Mouse (Mus musculus) hindbrain, postnatal 0 days (tissue): Measurements from ENCODE around the gene Syt14. TPM values are rescaled to one million over a fixed set of nuclear protein-coding genes. Genes with fewer than 3 reads are reported as not detected.

Experiments used
- ATAC-seq: fragments of 200-750 bp; cut with Nextera tagmentation; 2 replicates; pipeline ENCODE4 v1.8.0; 2017; ENCODE audit warnings: mild to moderate bottlenecking, moderate TSS enrichment, moderate library complexity
- DNase-seq: peaks from one replicate; pipeline ENCODE4 v3.0.0-alpha.2; 2015; ENCODE audit warnings: low spot score
- H3K27ac ChIP-seq: fragments of 300-500 bp; sonication (generic); 2 replicates; pipeline ENCODE4 v1.5.1; 2014; ENCODE audit warnings: mild to moderate bottlenecking
- H3K27me3 ChIP-seq: fragments of 300-500 bp; sonication (generic); 2 replicates; pipeline ENCODE4 v1.6.1; 2014; ENCODE audit warnings: low read length, mixed read lengths; ENCODE audit not compliant: insufficient read depth
- H3K36me3 ChIP-seq: fragments of 300-500 bp; sonication (generic); 2 replicates; pipeline ENCODE4 v1.6.1; 2014; ENCODE audit warnings: low read length, mixed read lengths; ENCODE audit not compliant: insufficient read depth
- H3K4me1 ChIP-seq: fragments of 300-500 bp; sonication (generic); 2 replicates; pipeline ENCODE4 v1.6.1; 2014; ENCODE audit warnings: antibody characterized with exemption, low read length, mixed read lengths; ENCODE audit not compliant: insufficient read depth
- H3K4me2 ChIP-seq: fragments of 300-500 bp; sonication (generic); 2 replicates; pipeline ENCODE4 v1.6.1; 2014; ENCODE audit warnings: low read depth, mild to moderate bottlenecking, low read length, moderate library complexity, mixed read lengths
- H3K4me3 ChIP-seq: fragments of 300-500 bp; sonication (generic); 2 replicates; pipeline ENCODE4 v1.5.1; 2014; ENCODE audit warnings: low read length
- H3K9ac ChIP-seq: fragments of 300-500 bp; sonication (generic); replicated peaks from 2 replicates; pipeline ENCODE4 v1.6.1; 2014; ENCODE audit warnings: mild to moderate bottlenecking, low read length, moderate library complexity, mixed read lengths
- H3K9me3 ChIP-seq: fragments of 300-500 bp; sonication (generic); 2 replicates; pipeline ENCODE4 v1.6.1; 2016; ENCODE audit warnings: low read length, mixed read lengths
- CTCF ChIP-seq: IDR thresholded peaks from 2 replicates; pipeline ENCODE4 v1.5.1; 2016; ENCODE audit warnings: antibody characterized with exemption, control low read depth, low read depth
- WGBS: fragments of 180-500 bp; shearing (Covaris S2); extraction: QIAGEN DNeasy Blood & Tissue Kit; methylation state at CpG from one replicate; pipeline ENCODE4 v1.1.7; 2014; 5-methylcytosine and 5-hydroxymethylcytosine counted together
- polyA plus RNA-seq: library from polyadenylated mRNA; unstranded; fragments of >200 nt; fragmentation: Nextera tagmentation; extraction: Ambion mirVana; gene quantifications from 2 replicates; pipeline ENCODE4 v1.2.1, GENCODE M21; 2015
- total RNA-seq: library from RNA; depleted of rRNA; stranded (reverse); fragments of >200 nt; gene quantifications from 2 replicates; pipeline ENCODE4 v1.2.3, GENCODE M21; 2014

Gene Syt14
- total and polyA plus RNA-seq, 2 experiments from 2014 or later, result 4.1 to 10.8 TPM

- H3K4me1 ChIP-seq, result 0 out of 2 replicates have a peak, but pooled peaks cover 5% of the 10 kb centered on the region
- 89% methylated on average over 5 of the region's 5 CpGs for WGBS
- ATAC-seq, result no peak
- DNase-seq, result no peak
- H3K27ac ChIP-seq, result no peak overlapping the region
- no peaks in the 10 kb centered on the region for H3K27me3 ChIP-seq
- H3K36me3 ChIP-seq, result no peaks in the 10 kb centered on the region
- no peaks in the 10 kb centered on the region for H3K9me3 ChIP-seq
- H3K4me2 ChIP-seq, result no peak overlapping the region
- no peak for TF ChIP-seq CTCF
- H3K4me3 ChIP-seq, result no peak overlapping the region
- no peak overlapping the region for H3K9ac ChIP-seq
Observed at GRCm38 (mm10) chr1:192857582-192857981, 178.0 kb downstream of the Syt14 start.

GRCm38 (mm10) chr1:192856931-192857330 lies 178.6 kb downstream of the Syt14 start:
- Histone ChIP-seq H3K27ac (no peak overlapping the region), H3K36me3 (no peaks in the 10 kb centered on the region), H3K4me3 (no peak overlapping the region), H3K27me3 (no peaks in the 10 kb centered on the region), H3K4me2 (no peak overlapping the region), H3K9me3 (no peaks in the 10 kb centered on the region), H3K9ac (no peak overlapping the region), H3K4me1 (peaks cover 10% of the 10 kb centered on the region)
- WGBS, result 54% methylated on average over 6 of the region's 6 CpGs
- ATAC-seq, result no peak
- TF ChIP-seq CTCF, result no peak
- DNase-seq, result no peak

GRCm38 (mm10) chr1:192856411-192856810 lies 179.2 kb downstream of the Syt14 start:
- DNase-seq, result no peak
- WGBS, result 26% methylated on average over 10 of the region's 10 CpGs
- H3K27me3 ChIP-seq, result no peaks in the 10 kb centered on the region
- no peak overlapping the region for H3K27ac ChIP-seq
- H3K4me2 ChIP-seq, result peak overlapping the region; percentile 63; the same call in 1 of the 2 replicates
- no peaks in the 10 kb centered on the region for H3K36me3 ChIP-seq
- no peak for TF ChIP-seq CTCF
- H3K4me1 ChIP-seq, result peaks cover 15% of the 10 kb centered on the region
- ATAC-seq, result no peak
- no peak overlapping the region for H3K9ac ChIP-seq
- no peak overlapping the region for H3K4me3 ChIP-seq
- H3K9me3 ChIP-seq, result no peaks in the 10 kb centered on the region

GRCm38 (mm10) chr1:192855474-192856230 lies 179.9 kb downstream of the Syt14 start, which contains the start of gene Sertad4:
Sertad4 (minus strand) TSS chr1:192855756.
- peaks cover 22% of the 10 kb centered on the region for H3K4me1 ChIP-seq
- under 1% methylated on average over 56 of the region's 75 CpGs for WGBS
- ATAC-seq, result peak; percentile 51; the same call in 1 of the 2 replicates

GRCm38 (mm10) chr1:192854819-192855271 lies 180.7 kb downstream of the Syt14 start:
- H3K36me3 ChIP-seq, result 0 out of 2 replicates have a peak, but pooled peaks cover under 1% of the 10 kb centered on the region
- no peaks in the 10 kb centered on the region for H3K27me3 ChIP-seq
- 0% methylated on average over 38 of the region's 45 CpGs for WGBS
- peak; percentile 60 for DNase-seq
- peak overlapping the region; percentile 63 for H3K4me2 ChIP-seq
- no peaks in the 10 kb centered on the region for H3K9me3 ChIP-seq
- no peak for TF ChIP-seq CTCF
- peak overlapping the region; percentile 80 for H3K27ac ChIP-seq
- H3K9ac ChIP-seq, result peak overlapping the region; percentile 84
- peaks cover 23% of the 10 kb centered on the region for H3K4me1 ChIP-seq
- ATAC-seq, result peak; percentile 38
- H3K4me3 ChIP-seq, result peak overlapping the region; percentile 60

More at GRCm38 (mm10) chr1:192855474-192856230, 179.9 kb downstream of the Syt14 start, which contains the start of gene Sertad4:
- Histone ChIP-seq H3K4me2 (peak within 1 kb of the TSS; percentile 63), H3K9me3 (no peaks in the 10 kb centered on the region), H3K27ac (peak within 1 kb of the TSS; percentile 80), H3K9ac (peak within 1 kb of the TSS; percentile 84), H3K27me3 (no peaks in the 10 kb centered on the region), H3K36me3 (no peaks in the 10 kb centered on the region), H3K4me3 (peak within 1 kb of the TSS; percentile 60)
- no peak for TF ChIP-seq CTCF
- DNase-seq, result peak; percentile 79

GRCm38 (mm10) chr1:192853988-192854818 lies 181.4 kb downstream of the Syt14 start:
- WGBS, result 4% methylated on average over 19 of the region's 19 CpGs
- DNase-seq, result no peak
- Histone ChIP-seq H3K27ac (no peak overlapping the region), H3K4me3 (peak overlapping the region; percentile 60), H3K36me3 (peaks cover 7% of the 10 kb centered on the region; the same call in 1 of the 2 replicates), H3K9me3 (no peaks in the 10 kb centered on the region), H3K9ac (peak overlapping the region; percentile 84), H3K27me3 (no peaks in the 10 kb centered on the region), H3K4me1 (peaks cover 23% of the 10 kb centered on the region), H3K4me2 (peak overlapping the region; percentile 63)
- no peak for ATAC-seq
- no peak for TF ChIP-seq CTCF
